Mouse (Mus musculus): Measurements from ENCODE around the gene Foxa2. TPM values are rescaled to one million over a fixed set of nuclear protein-coding genes. Genes with fewer than 3 reads are reported as not detected.

Gene Foxa2
- polyA plus RNA-seq, 1 experiment from 2014 or later, result 4.1 TPM

- Histone ChIP-seq H3K4me3 (peak overlapping the region; percentile 65), H3K4me1 (peaks cover 50% of the 10 kb centered on the region), H3K27ac (no peak overlapping the region), H3K27me3 (ENCODE audit: insufficient read depth, poor library complexity, severe bottlenecking) (peaks cover 100% of the 10 kb centered on the region), H3K9me3 (no peaks in the 10 kb centered on the region), H3K36me3 (no peaks in the 10 kb centered on the region)
- peak; percentile 75 for DNase-seq (ENCODE audit: low spot score)
- WGBS, result under 1% methylated on average over 26 of the region's 26 CpGs
Observed at GRCm38 (mm10) chr2:148044877-148045539, 1.8 kb downstream of the Foxa2 start.

- Histone ChIP-seq H3K4me1 (peaks cover 58% of the 10 kb centered on the region), H3K4me3 (peak overlapping the region; percentile 65), H3K27ac (no peak overlapping the region), H3K36me3 (no peaks in the 10 kb centered on the region), H3K27me3 (ENCODE audit: insufficient read depth, poor library complexity, severe bottlenecking) (peaks cover 100% of the 10 kb centered on the region), H3K9me3 (no peaks in the 10 kb centered on the region)
- WGBS, result 1% methylated on average over 70 of the region's 71 CpGs
- peak; percentile 77 for DNase-seq (ENCODE audit: low spot score)
Observed at GRCm38 (mm10) chr2:148043976-148044876, 2.5 kb downstream of the Foxa2 start.

- peak; percentile 72 for DNase-seq (ENCODE audit: low spot score)
- Histone ChIP-seq H3K27me3 (ENCODE audit: insufficient read depth, poor library complexity, severe bottlenecking) (peaks cover 100% of the 10 kb centered on the region), H3K4me3 (peak overlapping the region; percentile 65), H3K27ac (no peak overlapping the region), H3K9me3 (no peaks in the 10 kb centered on the region), H3K36me3 (no peaks in the 10 kb centered on the region), H3K4me1 (peaks cover 54% of the 10 kb centered on the region)
- 12% methylated on average over 17 of the region's 17 CpGs for WGBS
Observed at GRCm38 (mm10) chr2:148043271-148043975, 3.3 kb downstream of the Foxa2 start.

GRCm38 (mm10) chr2:148042126-148042640 is 4.6 kb downstream of the Foxa2 start:
- peak; percentile 25 for DNase-seq (ENCODE audit: low spot score)
- Histone ChIP-seq H3K4me3 (no peak overlapping the region), H3K4me1 (peaks cover 51% of the 10 kb centered on the region), H3K27me3 (ENCODE audit: insufficient read depth, poor library complexity, severe bottlenecking) (peaks cover 100% of the 10 kb centered on the region), H3K9me3 (no peaks in the 10 kb centered on the region), H3K36me3 (no peaks in the 10 kb centered on the region), H3K27ac (no peak overlapping the region)
- WGBS, result 25% methylated on average over 3 of the region's 3 CpGs

- WGBS, result 4% methylated on average over 5 of the region's 5 CpGs
- H3K4me3 ChIP-seq, result no peak overlapping the region
- DNase-seq (ENCODE audit: low spot score), result no peak
- no peaks in the 10 kb centered on the region for H3K36me3 ChIP-seq
- no peaks in the 10 kb centered on the region for H3K9me3 ChIP-seq
- H3K4me1 ChIP-seq, result peaks cover 46% of the 10 kb centered on the region
- peaks cover 100% of the 10 kb centered on the region for H3K27me3 ChIP-seq (ENCODE audit: insufficient read depth, poor library complexity, severe bottlenecking)
- H3K27ac ChIP-seq, result no peak overlapping the region
Observed at GRCm38 (mm10) chr2:148041381-148041780, 5.4 kb downstream of the Foxa2 start.

- WGBS, result under 1% methylated on average over 36 of the region's 37 CpGs
- peak; percentile 72 for DNase-seq (ENCODE audit: low spot score)
Observed at GRCm38 (mm10) chr2:148040236-148041121, 6.3 kb downstream of the Foxa2 start.

GRCm38 (mm10) chr2:148039351-148040235 is 7.2 kb downstream of the Foxa2 start:
- Histone ChIP-seq H3K4me1 (peaks cover 28% of the 10 kb centered on the region), H3K4me3 (peak overlapping the region; percentile 44), H3K27ac (no peak overlapping the region; the same call in 1 of the 2 replicates), H3K27me3 (ENCODE audit: insufficient read depth, poor library complexity, severe bottlenecking) (peaks cover 100% of the 10 kb centered on the region), H3K36me3 (no peaks in the 10 kb centered on the region), H3K9me3 (no peaks in the 10 kb centered on the region)
- DNase-seq (ENCODE audit: low spot score), result peak; percentile 76
- WGBS, result under 1% methylated on average over 53 of the region's 53 CpGs

More at GRCm38 (mm10) chr2:148040236-148041121, 6.3 kb downstream of the Foxa2 start:
- peak overlapping the region; percentile 44 for H3K4me3 ChIP-seq
- H3K4me1 ChIP-seq, result peaks cover 37% of the 10 kb centered on the region
- peaks cover 100% of the 10 kb centered on the region for H3K27me3 ChIP-seq (ENCODE audit: insufficient read depth, poor library complexity, severe bottlenecking)
- H3K36me3 ChIP-seq, result no peaks in the 10 kb centered on the region
- no peaks in the 10 kb centered on the region for H3K9me3 ChIP-seq
- no peak overlapping the region for H3K27ac ChIP-seq

- Histone ChIP-seq H3K4me1 (peaks cover 19% of the 10 kb centered on the region), H3K4me3 (peak overlapping the region; percentile 44), H3K27me3 (ENCODE audit: insufficient read depth, poor library complexity, severe bottlenecking) (peaks cover 100% of the 10 kb centered on the region), H3K36me3 (no peaks in the 10 kb centered on the region), H3K27ac (no peak overlapping the region), H3K9me3 (no peaks in the 10 kb centered on the region)
- peak; percentile 74 for DNase-seq (ENCODE audit: low spot score)
- WGBS, result 1% methylated on average over 42 of the region's 42 CpGs
Observed at GRCm38 (mm10) chr2:148038366-148039310, 8.1 kb downstream of the Foxa2 start.

GRCm38 (mm10) chr2:148036611-148037160 is 10.1 kb downstream of the Foxa2 start:
- peaks cover 16% of the 10 kb centered on the region for H3K4me1 ChIP-seq
- peak; percentile 11 for DNase-seq (ENCODE audit: low spot score)
- no peak overlapping the region for H3K4me3 ChIP-seq
- peaks cover 96% of the 10 kb centered on the region for H3K27me3 ChIP-seq (ENCODE audit: insufficient read depth, poor library complexity, severe bottlenecking)
- no peaks in the 10 kb centered on the region for H3K9me3 ChIP-seq
- no peak overlapping the region for H3K27ac ChIP-seq
- 3% methylated on average over 4 of the region's 4 CpGs for WGBS
- H3K36me3 ChIP-seq, result no peaks in the 10 kb centered on the region

GRCm38 (mm10) chr2:148030991-148031675 is 15.6 kb downstream of the Foxa2 start:
- DNase-seq (ENCODE audit: low spot score), result no peak
- no peak overlapping the region for H3K27ac ChIP-seq
- 11% methylated on average over 6 of the region's 6 CpGs for WGBS
- peaks cover 96% of the 10 kb centered on the region for H3K27me3 ChIP-seq (ENCODE audit: insufficient read depth, poor library complexity, severe bottlenecking)
- H3K4me1 ChIP-seq, result 0 out of 2 replicates have a peak, but pooled peaks cover 6% of the 10 kb centered on the region
- no peaks in the 10 kb centered on the region for H3K9me3 ChIP-seq
- no peak overlapping the region for H3K4me3 ChIP-seq
- no peaks in the 10 kb centered on the region for H3K36me3 ChIP-seq

Data from heart, embryonic 10.5 days (tissue).